Mouse (Mus musculus) embryonic fibroblast, embryonic 13.5 days (primary cell): Measurements from ENCODE around the gene Fgf5.

Experiments
- CTCF ChIP-seq: IDR thresholded peaks from 2 replicates; pipeline ENCODE4 v1.5.1; 2011; ENCODE audit warnings: mild to moderate bottlenecking, control low read depth, low read length, moderate library complexity, borderline replicate concordance; ENCODE audit not compliant: insufficient read depth
- POLR2A ChIP-seq: IDR thresholded peaks from 2 replicates; pipeline ENCODE4 v1.6.1; 2011; ENCODE audit warnings: low read depth, mild to moderate bottlenecking, control low read depth, low read length, moderate library complexity

GRCm38 (mm10) chr5:98255176-98255575 lies 1.2 kb downstream of the Fgf5 start:
- TF ChIP-seq CTCF (no peak), POLR2A (no peak)
